Mouse (Mus musculus): ENCODE results near the gene Dynlt1b. TPM values are rescaled to one million over a fixed set of nuclear protein-coding genes. Genes with fewer than 3 reads are reported as not detected.
"Not testable (repeated sequence)": the region's sequence is repeated elsewhere in the genome, so short reads cannot be mapped to it uniquely, and the experiment has no call there.

The Dynlt1b gene
- polyA plus RNA-seq, 1 experiment from 2014 or later: 546 TPM

DNA sequence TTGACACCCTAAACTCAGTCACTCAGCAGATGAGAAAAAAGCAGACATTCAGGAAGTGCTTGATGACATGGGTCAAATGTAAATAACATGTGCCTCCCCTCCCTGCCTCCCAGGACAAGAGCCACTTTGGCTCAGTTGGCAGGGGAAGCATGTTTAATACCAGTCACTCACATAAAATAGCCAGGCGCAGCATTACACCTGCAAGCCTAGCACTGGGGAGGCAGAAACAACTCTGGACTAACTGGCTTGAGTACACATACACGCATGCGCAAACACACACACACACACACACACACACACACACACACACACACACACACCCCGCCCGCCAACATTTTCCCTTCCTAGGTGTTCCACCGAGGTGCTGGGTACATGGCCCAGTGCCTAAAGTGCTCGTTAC, 40.8 kb downstream of the Dynlt1b start:
- not testable (repeated sequence) for H3K9ac ChIP-seq (ENCODE audit: low read depth, low read length); H3K9me3 ChIP-seq (ENCODE audit: control insufficient read depth, low read length); H3K4me2 ChIP-seq (ENCODE audit: low read depth, low read length); H3K4me3 ChIP-seq (ENCODE audit: low read length); H3K27me3 ChIP-seq (replicated peaks; ENCODE audit: control insufficient read depth, insufficient read depth, low read length); ATAC-seq; H3K36me3 ChIP-seq (ENCODE audit: control insufficient read depth, insufficient read depth, low read length); H3K27ac ChIP-seq (ENCODE audit: low read length)
- H3K4me1 ChIP-seq (ENCODE audit: control insufficient read depth, insufficient read depth, low read length): peaks cover 12% of the 10 kb centered on the region
- 92% methylated on average over 5 of the region's 7 CpGs for WGBS

DNA sequence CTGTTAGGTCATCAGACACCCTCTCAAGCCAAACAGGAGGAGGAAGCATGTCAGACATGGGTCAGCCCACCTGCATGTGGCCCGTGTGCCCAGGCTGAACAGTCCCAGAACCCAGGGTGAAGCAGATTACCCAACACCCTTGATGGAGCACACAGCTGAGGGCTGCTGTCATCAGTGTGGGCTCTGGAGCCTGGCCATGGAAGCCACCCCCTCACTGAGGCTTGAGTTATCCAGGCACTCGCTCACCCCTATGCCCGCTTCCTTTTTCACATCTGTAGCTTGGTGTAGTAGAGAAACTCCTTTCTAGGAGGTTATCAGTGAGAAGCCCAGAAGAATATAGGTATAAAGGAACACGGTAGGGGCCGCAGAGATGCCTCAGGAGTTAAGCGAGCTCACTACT, 45.4 kb downstream of the Dynlt1b start:
- ATAC-seq; H3K27ac ChIP-seq (ENCODE audit: low read length); H3K4me1 ChIP-seq (ENCODE audit: control insufficient read depth, insufficient read depth, low read length); H3K9me3 ChIP-seq (ENCODE audit: control insufficient read depth, low read length); H3K4me3 ChIP-seq (ENCODE audit: low read length); H3K9ac ChIP-seq (ENCODE audit: low read depth, low read length); H3K27me3 ChIP-seq (replicated peaks; ENCODE audit: control insufficient read depth, insufficient read depth, low read length); H3K36me3 ChIP-seq (ENCODE audit: control insufficient read depth, insufficient read depth, low read length); H3K4me2 ChIP-seq (ENCODE audit: low read depth, low read length): not testable (repeated sequence)
- 91% methylated on average over 6 of the region's 6 CpGs for WGBS

DNA sequence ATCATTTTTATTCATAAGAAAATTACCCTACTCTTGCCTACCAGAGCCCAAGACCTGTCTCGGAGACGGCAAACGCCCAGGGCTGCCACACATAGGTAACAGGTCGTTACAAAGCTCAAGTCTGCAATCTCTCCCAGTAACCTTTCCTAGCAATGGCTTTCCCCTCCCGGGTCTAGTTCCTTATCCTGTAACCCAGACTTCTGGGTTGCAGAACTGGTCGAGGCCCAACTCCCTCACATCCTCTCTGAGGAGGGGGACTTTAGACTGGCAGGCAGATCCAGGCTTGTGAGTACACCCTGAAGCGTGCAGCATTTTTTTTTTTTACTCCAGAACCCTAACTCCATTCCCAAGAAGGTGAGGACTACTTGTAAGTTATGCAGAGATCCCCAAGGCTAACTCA, 46.0 kb downstream of the Dynlt1b start:
- H3K36me3 ChIP-seq (ENCODE audit: control insufficient read depth, insufficient read depth, low read length); H3K4me1 ChIP-seq (ENCODE audit: control insufficient read depth, insufficient read depth, low read length); H3K27ac ChIP-seq (ENCODE audit: low read length); H3K27me3 ChIP-seq (replicated peaks; ENCODE audit: control insufficient read depth, insufficient read depth, low read length); H3K9me3 ChIP-seq (ENCODE audit: control insufficient read depth, low read length): not testable (repeated sequence)
- 0 out of 2 replicates have a peak, but pooled peaks have one; percentile 7 for ATAC-seq
- peak overlapping the region; percentile 72 for H3K4me3 ChIP-seq (ENCODE audit: low read length)
- peak overlapping the region; percentile 92 for H3K4me2 ChIP-seq (ENCODE audit: low read depth, low read length)
- peak overlapping the region; percentile 87; the same call in 1 of the 2 replicates for H3K9ac ChIP-seq (ENCODE audit: low read depth, low read length)
- 54% methylated on average over 7 of the region's 7 CpGs for WGBS

DNA sequence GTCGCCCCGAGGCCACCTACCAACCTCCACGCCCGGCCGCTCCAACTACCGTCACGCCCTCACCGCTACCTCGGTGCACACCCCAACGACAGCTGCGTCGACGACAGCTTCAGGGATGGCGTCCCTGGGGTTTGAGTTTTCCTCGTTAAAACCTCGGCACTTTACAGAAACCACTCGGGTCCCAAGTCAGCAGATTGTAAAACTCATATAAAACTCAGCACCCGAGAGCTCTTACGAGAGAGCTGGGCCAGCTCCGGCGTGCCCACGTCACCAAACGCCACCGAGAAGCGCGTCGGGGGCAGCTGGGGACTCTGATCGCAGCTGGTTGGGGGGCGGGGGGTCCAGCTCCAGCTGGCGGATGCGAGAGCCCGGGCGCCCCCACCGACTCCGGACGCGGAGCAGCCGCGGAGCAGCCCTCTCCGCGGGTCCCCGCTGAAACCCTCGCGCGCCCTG, 46.6 kb downstream of the Dynlt1b start:
- H3K27me3 ChIP-seq (replicated peaks; ENCODE audit: control insufficient read depth, insufficient read depth, low read length); H3K4me1 ChIP-seq (ENCODE audit: control insufficient read depth, insufficient read depth, low read length); H3K36me3 ChIP-seq (ENCODE audit: control insufficient read depth, insufficient read depth, low read length); H3K9me3 ChIP-seq (ENCODE audit: control insufficient read depth, low read length): not testable (repeated sequence)
- peak; percentile 74 for ATAC-seq
- Histone ChIP-seq H3K4me3 (ENCODE audit: low read length) (peak overlapping the region; percentile 72), H3K4me2 (ENCODE audit: low read depth, low read length) (peak overlapping the region; percentile 92), H3K9ac (ENCODE audit: low read depth, low read length) (peak overlapping the region; percentile 87), H3K27ac (ENCODE audit: low read length) (peak overlapping the region; percentile 73)
- WGBS: under 1% methylated on average over 45 of the region's 45 CpGs

DNA sequence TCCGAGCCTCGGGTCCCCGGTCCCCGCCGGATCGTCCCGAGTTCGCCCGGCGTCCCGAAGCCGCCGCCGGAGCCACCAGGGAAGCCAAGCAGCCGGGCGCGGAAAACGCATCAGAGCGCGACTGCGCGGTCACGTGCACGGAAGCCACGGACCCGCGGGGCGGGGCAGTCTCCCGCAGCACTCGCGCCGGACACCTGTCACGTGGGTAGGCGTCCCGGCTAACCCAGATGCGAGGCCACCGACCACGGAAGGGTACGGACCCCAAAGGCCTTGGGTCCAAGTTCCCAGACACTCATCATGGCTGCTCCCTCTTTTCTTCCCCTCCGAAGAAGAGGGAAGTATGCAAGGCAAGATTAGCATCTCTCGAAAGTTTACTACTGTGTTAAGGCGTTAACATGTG, 47.1 kb downstream of the Dynlt1b start:
- H3K4me1 ChIP-seq (ENCODE audit: control insufficient read depth, insufficient read depth, low read length); H3K27me3 ChIP-seq (replicated peaks; ENCODE audit: control insufficient read depth, insufficient read depth, low read length); H3K36me3 ChIP-seq (ENCODE audit: control insufficient read depth, insufficient read depth, low read length); H3K9me3 ChIP-seq (ENCODE audit: control insufficient read depth, low read length): not testable (repeated sequence)
- H3K9ac ChIP-seq (ENCODE audit: low read depth, low read length): peak overlapping the region; percentile 87
- peak overlapping the region; percentile 73 for H3K27ac ChIP-seq (ENCODE audit: low read length)
- H3K4me3 ChIP-seq (ENCODE audit: low read length): peak overlapping the region; percentile 72
- WGBS: 1% methylated on average over 33 of the region's 42 CpGs
- ATAC-seq: peak; percentile 84
- H3K4me2 ChIP-seq (ENCODE audit: low read depth, low read length): peak overlapping the region; percentile 92

DNA sequence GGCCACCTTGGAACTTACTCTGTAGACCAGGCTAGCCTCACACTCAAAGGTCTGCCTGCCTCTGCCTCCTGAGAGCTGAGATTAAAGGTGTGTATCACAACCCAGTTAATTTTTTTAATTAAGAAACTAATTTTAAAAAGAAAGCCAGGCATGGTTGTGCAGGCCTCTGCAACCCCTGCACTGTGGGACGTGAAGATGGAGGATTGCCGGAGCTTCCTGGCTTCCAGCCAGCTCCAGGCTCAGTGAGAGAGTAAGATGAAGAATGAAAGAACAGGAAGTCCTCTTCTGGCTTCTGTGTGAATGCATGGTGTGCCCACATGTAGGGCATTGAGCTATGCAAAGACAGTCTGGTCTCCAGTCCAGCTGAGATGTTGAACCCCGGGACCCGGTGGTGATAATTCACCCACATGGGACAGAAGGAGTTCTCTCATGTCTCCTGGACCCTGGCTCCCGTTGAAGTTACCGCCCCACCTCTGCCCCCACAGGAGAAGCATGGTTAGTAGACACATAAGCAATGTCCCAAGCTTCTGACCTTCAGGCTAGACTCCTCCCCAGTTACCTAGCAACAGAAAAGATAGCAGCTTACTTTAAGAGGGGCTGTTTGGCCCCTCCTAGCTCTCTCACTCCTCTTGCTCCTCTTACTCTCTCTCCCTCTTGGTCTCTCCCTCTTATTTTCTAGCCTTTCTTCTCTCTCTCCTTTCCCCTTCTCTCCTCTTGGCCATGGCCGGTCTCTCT, 51.1 kb downstream of the Dynlt1b start:
- H3K9me3 ChIP-seq (ENCODE audit: control insufficient read depth, low read length); H3K27me3 ChIP-seq (replicated peaks; ENCODE audit: control insufficient read depth, insufficient read depth, low read length); H3K4me3 ChIP-seq (ENCODE audit: low read length); H3K9ac ChIP-seq (ENCODE audit: low read depth, low read length); H3K4me2 ChIP-seq (ENCODE audit: low read depth, low read length); ATAC-seq; H3K36me3 ChIP-seq (ENCODE audit: control insufficient read depth, insufficient read depth, low read length); H3K27ac ChIP-seq (ENCODE audit: low read length); H3K4me1 ChIP-seq (ENCODE audit: control insufficient read depth, insufficient read depth, low read length): not testable (repeated sequence)
- 43% methylated on average over 4 of the region's 7 CpGs for WGBS

DNA sequence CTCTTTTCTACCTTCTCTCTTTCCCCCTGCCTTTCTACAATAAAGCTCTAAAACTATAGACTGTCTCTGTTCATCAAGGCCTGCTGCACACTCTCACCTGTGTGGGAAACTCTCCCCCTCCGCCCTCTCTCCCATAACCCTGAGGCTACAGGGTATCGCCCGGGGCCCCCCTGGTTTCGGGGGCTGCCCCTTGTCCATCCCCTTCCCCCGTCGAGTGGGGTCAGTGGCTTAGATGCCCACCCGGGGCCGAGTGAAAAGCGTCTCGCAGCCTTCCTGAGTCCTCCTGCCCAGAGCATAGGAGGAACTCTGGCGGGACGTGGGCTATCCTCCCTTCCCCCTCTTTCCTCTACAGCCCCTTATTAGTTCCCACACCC, 51.7 kb downstream of the Dynlt1b start:
- H3K4me3 ChIP-seq (ENCODE audit: low read length); H3K4me1 ChIP-seq (ENCODE audit: control insufficient read depth, insufficient read depth, low read length); H3K4me2 ChIP-seq (ENCODE audit: low read depth, low read length); H3K27me3 ChIP-seq (replicated peaks; ENCODE audit: control insufficient read depth, insufficient read depth, low read length); H3K27ac ChIP-seq (ENCODE audit: low read length); H3K36me3 ChIP-seq (ENCODE audit: control insufficient read depth, insufficient read depth, low read length); ATAC-seq; H3K9me3 ChIP-seq (ENCODE audit: control insufficient read depth, low read length); H3K9ac ChIP-seq (ENCODE audit: low read depth, low read length): not testable (repeated sequence)
- 82% methylated on average over 12 of the region's 12 CpGs for WGBS

DNA sequence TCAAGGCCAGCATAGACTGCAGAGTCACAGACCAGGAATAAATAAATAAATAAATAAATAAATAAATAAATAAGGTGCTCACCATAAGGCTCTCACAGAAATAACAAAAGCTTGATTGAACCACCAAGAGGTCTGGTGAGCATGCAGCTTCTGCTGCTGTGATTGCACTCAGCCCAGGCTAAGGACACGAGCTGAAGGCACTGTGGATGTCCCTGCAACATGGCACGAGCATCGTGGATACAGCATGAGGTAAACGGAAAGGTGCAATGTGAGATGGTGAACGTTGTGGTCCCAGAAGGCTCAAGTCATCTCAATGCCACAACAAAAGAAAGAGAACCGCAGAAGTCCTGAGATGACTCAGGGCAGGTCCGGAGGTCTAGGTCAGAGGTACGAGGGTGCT, 52.3 kb downstream of the Dynlt1b start:
- not testable (repeated sequence) for H3K4me1 ChIP-seq (ENCODE audit: control insufficient read depth, insufficient read depth, low read length); H3K9me3 ChIP-seq (ENCODE audit: control insufficient read depth, low read length); H3K4me2 ChIP-seq (ENCODE audit: low read depth, low read length); H3K27ac ChIP-seq (ENCODE audit: low read length); H3K27me3 ChIP-seq (replicated peaks; ENCODE audit: control insufficient read depth, insufficient read depth, low read length); H3K9ac ChIP-seq (ENCODE audit: low read depth, low read length); H3K36me3 ChIP-seq (ENCODE audit: control insufficient read depth, insufficient read depth, low read length); ATAC-seq; H3K4me3 ChIP-seq (ENCODE audit: low read length)
- WGBS: 83% methylated on average over 7 of the region's 8 CpGs
